Mouse (Mus musculus): ENCODE measurements around the gene Suox.

DNA sequence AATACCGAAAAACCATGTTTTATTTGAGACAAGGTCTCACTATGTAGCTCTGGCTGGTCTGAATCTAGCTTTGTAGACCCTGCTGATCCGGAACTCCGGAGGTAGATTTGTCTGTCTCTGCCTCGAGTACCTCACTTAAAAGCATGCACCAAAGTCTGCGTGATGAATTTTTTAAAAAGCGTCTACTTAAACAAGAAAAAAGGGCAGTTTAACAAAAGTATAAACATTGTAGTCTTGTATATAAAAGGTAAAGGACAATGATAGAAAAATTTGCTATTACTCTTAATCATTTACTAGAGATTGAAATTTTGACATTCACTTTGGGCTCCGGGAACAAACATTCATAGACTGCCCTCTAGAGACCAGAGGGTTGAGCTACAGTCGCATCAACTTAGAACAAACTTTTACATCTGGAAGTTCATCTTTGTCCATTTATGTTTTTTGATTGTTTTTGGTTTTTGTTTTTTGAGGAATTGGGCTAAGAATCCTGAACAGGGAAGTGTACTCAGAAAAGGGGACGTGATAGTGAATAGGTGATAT is 666 bp upstream of the Suox start:
- TF ChIP-seq POLR2A (IDR thresholded peaks at IDR 0.05; ENCODE audit: insufficient read depth, low read depth, low read length), result no peak
- peak; percentile 94 for TF ChIP-seq CTCF (IDR thresholded peaks at IDR 0.05)
